Mouse (Mus musculus) brain, embryonic 14.5 days (tissue): ENCODE results near the gene Vcp.

Experiments
- CTCF ChIP-seq: fragments of 200-500 bp; IDR thresholded peaks from 2 replicates; pipeline ENCODE4 v1.5.1; 2012; ENCODE audit warnings: inconsistent platforms, mild to moderate bottlenecking, moderate library complexity, borderline replicate concordance; ENCODE audit not compliant: insufficient read depth, insufficient read length; ENCODE audit errors: extremely low read depth
- POLR2A ChIP-seq: fragments of 200-500 bp; IDR thresholded peaks from 2 replicates; pipeline ENCODE4 v1.6.1; 2012; ENCODE audit warnings: mild to moderate bottlenecking, inconsistent platforms, borderline replicate concordance; ENCODE audit not compliant: poor library complexity, insufficient read depth, insufficient read length, severe bottlenecking; ENCODE audit errors: extremely low read depth

DNA sequence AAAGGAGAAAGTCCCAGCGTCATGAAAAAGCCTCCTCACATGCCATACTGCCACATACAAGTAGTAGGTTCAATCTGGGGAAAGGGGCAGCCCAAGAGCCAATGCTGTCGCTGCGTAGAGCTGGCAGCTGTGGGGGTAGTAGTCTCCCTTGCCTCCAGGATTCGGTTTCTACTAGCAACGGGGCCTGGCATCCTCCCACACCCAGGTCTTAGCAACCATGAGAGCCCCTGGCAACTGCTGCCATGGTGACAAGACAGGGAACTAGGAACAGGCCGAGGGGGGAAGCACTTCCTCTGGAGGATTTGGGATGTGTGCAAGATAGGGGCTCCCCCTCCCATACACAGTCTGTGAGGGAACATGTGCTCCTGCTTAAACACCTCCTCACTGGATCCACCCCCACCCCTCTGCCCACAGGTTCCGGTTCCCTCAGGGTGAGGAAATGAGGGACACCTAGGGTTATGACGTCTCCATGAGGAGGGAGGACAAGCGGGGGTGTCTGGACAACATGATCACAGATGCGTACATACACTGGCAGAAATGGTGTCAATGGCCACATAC, 53.5 kb downstream of the Vcp start:
- no peak for TF ChIP-seq POLR2A
- no peak for TF ChIP-seq CTCF
